Mouse (Mus musculus): ENCODE measurements around the gene Slc7a7. TPM values are rescaled to one million over a fixed set of nuclear protein-coding genes. Genes with fewer than 3 reads are reported as not detected.

The Slc7a7 gene
- total RNA-seq, 2 experiments from 2014 or later, result 2.1 to 2.2 TPM

- intact Hi-C loops (cut with DNase I), result no loop called here
Measured at GRCm38 (mm10) chr14:54433941-54434531, 16.5 kb upstream of the Slc7a7 start.

GRCm38 (mm10) chr14:54432837-54433830 lies 15.6 kb upstream of the Slc7a7 start:
- peak; percentile 47 to 60 for DNase-seq (ENCODE audit: extremely low spot score in 1 of 2, low spot score in 2 of 2)

More at GRCm38 (mm10) chr14:54433941-54434531, 16.5 kb upstream of the Slc7a7 start:
- no peak for DNase-seq (ENCODE audit: extremely low spot score in 1 of 2, low spot score in 2 of 2)

GRCm38 (mm10) chr14:54432078-54432836 lies 14.7 kb upstream of the Slc7a7 start:
- peak in 1 of 2 experiments; percentile 58 for DNase-seq (ENCODE audit: extremely low spot score in 1 of 2, low spot score in 2 of 2)
- intact Hi-C loops (cut with DNase I), result no loop called here

More at GRCm38 (mm10) chr14:54432837-54433830, 15.6 kb upstream of the Slc7a7 start:
- intact Hi-C loops (cut with DNase I), result no loop called here

- peak in 1 of 2 experiments; percentile 84 for DNase-seq (ENCODE audit: extremely low spot score in 1 of 2, low spot score in 2 of 2)
- intact Hi-C loops (cut with DNase I), result no loop called here
Measured at GRCm38 (mm10) chr14:54431334-54432077, 13.9 kb upstream of the Slc7a7 start, which contains the start of gene Mmp14. TSS of gene Mmp14 (plus strand) at chr14:54431612.

GRCm38 (mm10) chr14:54430406-54431145 lies 13.0 kb upstream of the Slc7a7 start:
- no peak for DNase-seq (ENCODE audit: extremely low spot score in 1 of 2, low spot score in 2 of 2)
- intact Hi-C loops (cut with DNase I), result no loop called here

GRCm38 (mm10) chr14:54429332-54430093 lies 11.9 kb upstream of the Slc7a7 start:
- intact Hi-C loops (cut with DNase I), result loop anchor here (10.0 kb wide), 1 partner anchor 365 kb away; no protein-coding TSS in a partner anchor
- no peak for DNase-seq (ENCODE audit: extremely low spot score in 1 of 2, low spot score in 2 of 2)

GRCm38 (mm10) chr14:54428421-54428820 lies 10.8 kb upstream of the Slc7a7 start:
- intact Hi-C loops (cut with DNase I), result loop anchor here (10.0 kb wide), 1 partner anchor 364 kb away; no protein-coding TSS in a partner anchor
- DNase-seq (ENCODE audit: extremely low spot score in 1 of 2, low spot score in 2 of 2), result no peak

GRCm38 (mm10) chr14:54427696-54428095 lies 10.1 kb upstream of the Slc7a7 start:
- intact Hi-C loops (cut with DNase I), result loop anchor here (2.0 to 10.0 kb wide), 2 partner anchors 21 to 363 kb away; no protein-coding TSS in a partner anchor
- no peak for DNase-seq (ENCODE audit: extremely low spot score in 1 of 2, low spot score in 2 of 2)

GRCm38 (mm10) chr14:54426689-54427398 lies 9.3 kb upstream of the Slc7a7 start, which contains the start of gene Mrpl52:
TSS of gene Mrpl52 (plus strand) at chr14:54426909.
- intact Hi-C loops (cut with DNase I), result loop anchor here (2.0 to 10.0 kb wide), 2 partner anchors 22 to 362 kb away; no protein-coding TSS in a partner anchor
- peak; percentile 89 to 95 for DNase-seq (ENCODE audit: extremely low spot score in 1 of 2, low spot score in 2 of 2)

- DNase-seq (ENCODE audit: extremely low spot score in 1 of 2, low spot score in 2 of 2), result no peak
- intact Hi-C loops (cut with DNase I), result loop anchor here (2.0 to 10.0 kb wide), 2 partner anchors 23 to 361 kb away; no protein-coding TSS in a partner anchor
Measured at GRCm38 (mm10) chr14:54426003-54426688, 8.6 kb upstream of the Slc7a7 start.

GRCm38 (mm10) chr14:54425540-54425939 lies 8.0 kb upstream of the Slc7a7 start:
- DNase-seq (ENCODE audit: extremely low spot score in 1 of 2, low spot score in 2 of 2), result no peak
- intact Hi-C loops (cut with DNase I), result loop anchor here (10.0 kb wide), 1 partner anchor 361 kb away; no protein-coding TSS in a partner anchor

- intact Hi-C loops (cut with DNase I), result loop anchor here (10.0 kb wide), 1 partner anchor 360 kb away; no protein-coding TSS in a partner anchor
- DNase-seq (ENCODE audit: extremely low spot score in 1 of 2, low spot score in 2 of 2), result no peak
Measured at GRCm38 (mm10) chr14:54424634-54425033, 7.1 kb upstream of the Slc7a7 start.

- DNase-seq (ENCODE audit: extremely low spot score in 1 of 2, low spot score in 2 of 2), result no peak
- intact Hi-C loops (cut with DNase I), result loop anchor here (10.0 kb wide), 1 partner anchor 359 kb away; no protein-coding TSS in a partner anchor
Measured at GRCm38 (mm10) chr14:54423406-54423805, 5.8 kb upstream of the Slc7a7 start.

GRCm38 (mm10) chr14:54421014-54421413 lies 3.4 kb upstream of the Slc7a7 start:
- intact Hi-C loops (cut with DNase I), result loop anchor here (10.0 kb wide), 1 partner anchor 356 kb away; no protein-coding TSS in a partner anchor
- no peak for DNase-seq (ENCODE audit: extremely low spot score in 1 of 2, low spot score in 2 of 2)

GRCm38 (mm10) chr14:54416830-54417229 lies 750 bp downstream of the Slc7a7 start:
- DNase-seq (ENCODE audit: extremely low spot score in 1 of 2, low spot score in 2 of 2), result no peak
- intact Hi-C loops (cut with DNase I), result loop anchor here (5.0 kb wide), 1 partner anchor 525 kb away; no protein-coding TSS in a partner anchor

All from left cerebral cortex, postnatal 10 days (tissue).